Mouse (Mus musculus) lung, postnatal 0 days (tissue): ENCODE results near the gene Gm10837.

Experiments
- CTCF ChIP-seq: IDR thresholded peaks from 2 replicates; pipeline ENCODE4 v1.5.1; 2016; ENCODE audit warnings: antibody characterized with exemption, mild to moderate bottlenecking
- EP300 ChIP-seq: IDR thresholded peaks from 2 replicates; pipeline ENCODE4 v1.6.1; 2016; ENCODE audit warnings: antibody characterized with exemption, mild to moderate bottlenecking, control low read depth

- TF ChIP-seq CTCF = no peak
- TF ChIP-seq EP300 = no peak
Measured at GRCm38 (mm10) chr14:122481181-122481580, 9.2 kb upstream of the Gm10837 start.
